Mouse (Mus musculus) embryo, embryonic 11 days (tissue): Measurements from ENCODE around the gene Hpse2.
"Not testable (repeated sequence)": the region's sequence is repeated elsewhere in the genome, so short reads cannot be mapped to it uniquely, and the experiment has no call there.

Experiments
- DNase-seq: peaks from one replicate; pipeline ENCODE4 v3.0.0-alpha.2; 2015

Hpse2 gene

GRCm38 (mm10) chr19:42839621-42840294 lies 548.4 kb downstream of the Hpse2 start:
- no peak for DNase-seq

- no peak for DNase-seq
These were observed 549.0 kb downstream of the Hpse2 start for GRCm38 (mm10) chr19:42839118-42839517.

GRCm38 (mm10) chr19:42838271-42838670 lies 549.9 kb downstream of the Hpse2 start:
- no peak for DNase-seq

- no peak for DNase-seq
These were observed 550.6 kb downstream of the Hpse2 start for GRCm38 (mm10) chr19:42837591-42837990.

GRCm38 (mm10) chr19:42833126-42833525 lies 555.0 kb downstream of the Hpse2 start:
- DNase-seq = no peak

- no peak for DNase-seq
These were observed 555.9 kb downstream of the Hpse2 start for GRCm38 (mm10) chr19:42832251-42832650.

DNA sequence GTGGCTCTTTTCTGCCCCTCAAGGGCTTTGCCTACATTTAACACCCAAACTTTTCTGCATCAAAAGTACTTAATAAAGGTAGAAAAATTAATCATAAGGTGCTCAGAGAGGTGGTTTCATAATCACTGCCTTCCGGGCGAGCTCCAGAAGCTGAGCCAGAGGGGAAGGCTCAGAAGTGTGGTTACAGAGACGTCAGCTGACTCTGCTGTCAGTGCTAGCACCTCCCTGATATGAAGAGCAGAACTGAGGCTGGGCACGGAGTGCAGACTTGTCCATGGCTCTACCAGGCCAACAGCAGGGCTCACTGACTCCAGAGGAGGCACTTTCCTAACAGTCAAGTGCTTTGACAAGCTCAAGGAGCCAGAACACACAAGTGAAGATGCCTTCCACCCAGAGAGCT lies 559.0 kb downstream of the Hpse2 start:
- no peak for DNase-seq

- no peak for DNase-seq
These were observed 560.3 kb downstream of the Hpse2 start for GRCm38 (mm10) chr19:42827843-42828242.

GRCm38 (mm10) chr19:42820109-42820508 lies 568.0 kb downstream of the Hpse2 start:
- DNase-seq = no peak

- DNase-seq = no peak
These were observed 570.4 kb downstream of the Hpse2 start for GRCm38 (mm10) chr19:42817761-42818160.

- no peak for DNase-seq
These were observed 571.9 kb downstream of the Hpse2 start for GRCm38 (mm10) chr19:42816261-42816660.

DNA sequence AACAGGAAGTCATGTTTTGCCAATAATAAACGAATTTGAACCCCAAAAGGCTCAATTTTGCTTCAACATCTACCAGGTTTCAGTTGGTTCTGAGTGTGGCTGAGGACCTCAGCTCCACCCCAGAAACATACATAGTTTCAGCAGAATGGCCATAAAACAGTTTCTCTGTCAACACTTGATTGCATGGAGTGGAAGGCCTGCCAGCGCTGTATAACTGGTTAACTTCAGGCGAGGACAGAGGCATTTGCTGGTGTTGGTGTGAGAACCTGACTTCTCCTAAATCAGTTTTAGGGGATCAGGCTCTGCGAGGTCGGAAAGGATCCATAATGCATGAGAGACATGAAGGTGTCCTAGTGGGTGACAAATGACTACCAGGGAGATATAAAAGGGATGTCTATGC lies 578.0 kb downstream of the Hpse2 start:
- no peak for DNase-seq

- no peak for DNase-seq
These were observed 578.7 kb downstream of the Hpse2 start for GRCm38 (mm10) chr19:42809491-42809890.

DNA sequence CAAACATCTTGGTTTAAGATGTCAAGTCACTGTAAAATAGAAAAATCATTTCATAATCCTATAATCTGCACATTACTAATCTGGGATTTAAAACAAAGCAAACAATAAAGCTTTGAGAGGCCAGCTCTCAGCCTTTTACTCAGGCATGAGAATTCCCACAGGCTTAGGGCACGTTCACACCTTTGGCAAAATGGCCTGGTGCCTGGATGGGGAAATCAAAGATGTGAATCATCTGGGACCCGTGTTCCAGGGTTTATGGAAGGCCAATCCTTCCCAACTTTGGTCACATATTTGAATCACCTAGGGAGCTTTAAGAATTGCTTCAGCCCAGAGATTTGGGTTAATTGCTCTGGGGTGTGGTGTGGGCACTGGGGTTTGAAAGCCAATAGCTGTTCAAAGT lies 590.3 kb downstream of the Hpse2 start:
- DNase-seq = no peak

- no peak for DNase-seq
These were observed 592.4 kb downstream of the Hpse2 start for GRCm38 (mm10) chr19:42795801-42796200.

DNA sequence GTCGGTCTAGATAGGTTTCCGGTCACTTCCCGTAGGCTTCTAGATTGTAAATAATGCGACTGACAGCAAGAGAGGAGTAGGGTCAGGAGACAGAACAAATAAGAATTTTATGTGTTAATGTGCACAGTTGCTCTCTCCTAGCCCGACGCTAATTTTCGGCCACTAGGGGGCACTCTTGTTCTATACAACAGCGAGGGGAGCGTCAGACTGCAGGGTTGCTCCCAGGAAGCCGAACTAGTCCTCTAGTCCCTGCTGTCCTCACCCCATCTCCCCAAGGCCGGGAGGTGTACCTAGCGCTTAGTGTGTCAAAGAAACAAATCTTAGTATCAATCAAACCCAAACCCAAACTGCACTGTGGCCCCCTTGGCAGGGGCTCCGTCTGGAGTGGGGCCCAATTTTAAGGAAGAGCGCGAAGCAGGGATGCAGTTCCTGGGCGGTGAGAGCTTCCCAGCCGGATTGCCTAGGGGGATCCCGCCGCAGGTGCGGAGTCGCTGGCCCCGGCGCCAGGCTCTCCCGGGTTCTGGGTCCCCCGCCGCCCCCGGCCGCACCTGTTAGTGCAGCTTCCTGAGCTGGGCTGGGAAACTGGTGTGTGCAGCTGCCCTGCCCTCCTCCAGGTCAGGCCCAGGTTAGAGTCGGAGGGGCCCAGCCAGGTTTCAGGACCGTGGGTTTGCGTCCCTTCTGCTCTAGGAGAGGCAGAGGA lies 593.1 kb downstream of the Hpse2 start:
- DNase-seq = peak; percentile 93

DNA sequence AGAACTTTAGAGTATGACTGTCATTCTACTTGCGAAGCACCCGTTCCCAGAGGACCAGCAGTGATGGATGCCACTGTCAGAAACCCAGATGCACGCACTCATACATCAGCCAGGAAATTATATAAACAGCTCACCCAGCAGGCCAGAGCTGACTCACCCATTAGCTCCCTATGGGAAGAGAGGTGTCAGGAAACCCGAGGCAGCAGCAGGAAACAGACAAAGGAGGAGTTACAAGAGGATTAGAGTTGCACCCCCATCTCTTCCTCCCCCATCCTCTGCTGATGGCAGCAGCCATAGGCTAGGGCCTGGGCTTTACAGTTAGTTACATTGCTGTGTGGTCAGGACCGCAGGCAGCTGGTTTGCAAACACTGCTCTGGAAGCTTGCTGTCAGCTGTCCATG lies 599.8 kb downstream of the Hpse2 start:
- DNase-seq = no peak

DNA sequence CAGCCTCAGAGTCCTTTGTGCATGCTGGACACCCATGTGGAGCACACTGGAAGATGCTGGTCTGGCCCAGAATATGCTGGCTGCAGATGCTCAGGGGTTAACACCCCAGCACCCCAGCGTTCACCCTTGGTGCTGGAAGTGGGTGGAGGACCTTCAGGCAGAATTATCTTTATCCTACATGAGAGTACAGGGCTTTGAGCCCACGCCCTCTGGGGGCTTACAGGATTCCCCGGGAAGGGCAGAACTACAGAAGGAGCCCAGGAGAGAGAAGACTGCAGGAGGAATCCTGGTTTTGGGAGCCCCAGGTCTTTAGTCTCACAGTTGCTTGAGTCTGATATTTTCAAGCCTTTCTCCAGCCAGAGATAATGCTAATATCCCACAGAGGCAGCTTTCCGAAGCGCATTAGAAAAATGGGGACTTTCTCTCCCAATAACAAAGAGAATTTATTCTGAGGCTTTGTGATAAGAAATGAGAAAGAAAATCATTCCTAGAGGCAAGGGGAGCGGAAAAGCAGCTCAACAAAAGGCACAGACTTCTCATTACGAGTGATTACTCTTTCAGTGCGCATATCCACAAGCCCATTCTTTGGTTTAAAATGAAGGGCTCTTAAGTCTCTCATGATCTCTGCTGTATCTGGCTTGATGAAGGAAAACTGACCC lies 602.5 kb downstream of the Hpse2 start:
- no peak for DNase-seq

DNA sequence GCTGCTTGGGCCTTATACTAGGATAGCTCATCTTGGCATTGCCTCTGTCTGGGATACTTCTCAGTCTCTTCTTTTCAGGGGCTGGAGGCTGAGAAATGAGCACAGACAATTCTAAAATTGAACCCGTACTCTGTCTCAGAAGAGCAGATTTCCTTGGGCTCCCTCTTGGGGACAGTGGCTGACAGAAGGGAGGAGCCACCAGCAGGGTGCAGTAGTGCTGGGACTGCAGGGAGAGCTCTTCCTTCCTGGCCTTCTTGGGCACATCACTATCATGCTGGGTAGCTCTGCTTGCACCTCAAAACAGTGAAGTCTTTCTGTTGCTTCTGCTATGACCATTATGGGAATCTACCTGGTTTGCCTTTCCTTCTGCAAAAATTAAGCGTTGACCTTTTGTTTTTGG lies 603.0 kb downstream of the Hpse2 start:
- DNase-seq = no peak

DNA sequence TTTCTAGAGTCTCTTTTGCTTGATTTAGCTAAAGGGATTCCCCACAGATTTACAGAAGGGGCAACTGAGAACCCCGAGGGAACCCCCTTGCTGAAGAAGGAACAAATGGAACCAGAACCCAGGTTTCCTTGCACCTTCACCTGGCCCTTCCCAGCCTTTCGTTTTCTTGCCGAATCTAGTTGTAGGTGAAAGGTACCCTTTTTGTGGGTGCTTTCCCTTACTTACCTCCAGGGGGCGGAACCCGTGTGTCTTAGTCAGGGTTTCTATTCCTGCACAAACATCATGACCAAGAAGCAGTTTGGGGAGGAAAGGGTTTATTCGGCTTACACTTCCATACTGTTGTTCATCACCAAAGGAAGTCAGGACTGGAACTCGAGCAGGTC lies 608.0 kb downstream of the Hpse2 start:
- not testable (repeated sequence) for DNase-seq

DNA sequence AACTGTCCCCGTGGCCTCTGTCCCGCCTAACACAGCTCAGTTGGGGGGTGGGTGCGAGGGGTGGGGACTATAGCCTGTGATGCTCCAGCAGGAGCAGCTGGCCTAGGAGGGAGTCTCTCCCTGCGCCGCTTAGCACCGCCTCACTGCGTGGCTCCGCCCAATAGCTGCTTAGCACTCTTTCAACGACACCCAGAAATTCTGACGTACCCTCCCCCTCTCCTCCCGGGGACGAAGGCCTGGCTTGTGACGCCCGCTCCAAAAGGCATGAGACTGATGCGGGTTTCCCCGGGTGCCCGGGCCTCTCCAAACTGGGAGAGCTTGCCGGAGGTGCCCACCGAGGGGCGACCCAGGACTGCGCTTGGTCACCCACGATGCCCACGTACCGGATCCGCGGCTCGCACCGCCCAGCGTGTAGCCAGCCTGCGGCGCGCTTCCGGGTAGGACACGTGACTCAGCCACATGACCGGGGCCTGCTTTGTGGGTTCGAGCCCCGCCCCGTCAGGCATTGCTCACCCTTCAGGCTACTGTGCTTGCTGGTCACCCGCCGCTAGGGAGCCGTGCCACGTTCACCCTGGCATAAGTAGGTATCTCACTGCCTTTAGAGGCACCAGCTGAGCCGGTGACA lies 608.5 kb downstream of the Hpse2 start, which contains the start of gene Hps1:
Gene Hps1 (minus strand): TSS at position 448 of the 625 bp plus-strand sequence.
- DNase-seq = peak; percentile 95

DNA sequence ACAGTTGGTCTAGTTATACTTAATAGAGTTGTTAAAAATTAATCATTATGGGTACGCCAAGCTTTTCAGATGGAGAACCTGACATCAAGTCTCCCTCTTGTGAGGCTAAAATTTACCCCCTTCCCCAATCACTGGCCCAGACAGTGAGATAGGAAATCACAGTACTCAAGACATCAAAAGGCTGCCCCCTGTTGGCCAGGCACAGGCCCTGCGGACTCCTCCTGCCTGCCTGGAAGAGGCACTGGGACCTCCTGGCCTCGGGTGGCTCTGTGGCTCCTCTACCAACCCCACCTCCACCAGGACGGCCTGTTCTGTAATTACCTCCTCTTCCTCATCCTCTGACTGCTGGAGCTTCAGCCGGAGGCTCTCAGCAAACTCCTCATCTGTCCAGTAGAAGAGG lies 610.4 kb downstream of the Hpse2 start:
- no peak for DNase-seq

GRCm38 (mm10) chr19:42776813-42777212 lies 611.3 kb downstream of the Hpse2 start:
- DNase-seq = no peak
